Mouse (Mus musculus) neural tube, embryonic 13.5 days (tissue): ENCODE results near the gene Nutm1. TPM values are rescaled to one million over a fixed set of nuclear protein-coding genes. Genes with fewer than 3 reads are reported as not detected.
A peak's percentile ranks its signal among the peaks of the same experiment; 100 is the strongest.

ENCODE experiments used
- ATAC-seq: fragments of 200-750 bp; cut with Nextera tagmentation; 2 replicates; pipeline ENCODE4 v1.8.0; 2017; ENCODE audit warnings: low read depth, mild to moderate bottlenecking, moderate TSS enrichment, moderate library complexity
- H3K27ac ChIP-seq: fragments of 300-500 bp; sonication (generic); replicated peaks from 2 replicates; pipeline ENCODE4 v1.5.1; 2015; ENCODE audit warnings: moderate library complexity, mild to moderate bottlenecking, inconsistent platforms
- H3K27me3 ChIP-seq: fragments of 300-500 bp; sonication (generic); 2 replicates; pipeline ENCODE4 v1.6.1; 2015; ENCODE audit warnings: mild to moderate bottlenecking, inconsistent platforms
- H3K36me3 ChIP-seq: fragments of 300-500 bp; sonication (generic); 2 replicates; pipeline ENCODE4 v1.6.1; 2015; ENCODE audit warnings: mild to moderate bottlenecking, inconsistent platforms
- H3K4me1 ChIP-seq: fragments of 300-500 bp; sonication (generic); replicated peaks from 2 replicates; pipeline ENCODE4 v1.6.1; 2015; ENCODE audit warnings: inconsistent platforms
- H3K4me2 ChIP-seq: fragments of 300-500 bp; sonication (generic); 2 replicates; pipeline ENCODE4 v1.6.1; 2015; ENCODE audit warnings: inconsistent platforms, mild to moderate bottlenecking, moderate library complexity
- H3K4me3 ChIP-seq: fragments of 300-500 bp; sonication (generic); 2 replicates; pipeline ENCODE4 v1.5.1; 2015; ENCODE audit warnings: mild to moderate bottlenecking, inconsistent platforms
- H3K9ac ChIP-seq: fragments of 300-500 bp; sonication (generic); 2 replicates; pipeline ENCODE4 v1.6.1; 2015; ENCODE audit warnings: moderate library complexity, mild to moderate bottlenecking, inconsistent platforms
- H3K9me3 ChIP-seq: fragments of 300-500 bp; sonication (generic); 2 replicates; pipeline ENCODE4 v1.6.1; 2016; ENCODE audit warnings: inconsistent platforms
- WGBS: fragments of 180-500 bp; shearing (Covaris S2); methylation state at CpG from one replicate; pipeline ENCODE4 v1.1.7; 2015; 5-methylcytosine and 5-hydroxymethylcytosine counted together
- polyA plus RNA-seq: library from polyadenylated mRNA; unstranded; fragments of >200 nt; fragmentation: Nextera tagmentation; extraction: Ambion mirVana; gene quantifications from 2 replicates; pipeline ENCODE4 v1.2.1, GENCODE M21; 2015

Gene Nutm1
- polyA plus RNA-seq, 1 experiment from 2014 or later = 0.11 TPM

- H3K9me3 ChIP-seq = no peaks in the 10 kb centered on the region
- ATAC-seq = no peak
- no peak overlapping the region for H3K27ac ChIP-seq
- no peaks in the 10 kb centered on the region for H3K4me1 ChIP-seq
- no peak overlapping the region for H3K4me3 ChIP-seq
- no peaks in the 10 kb centered on the region for H3K27me3 ChIP-seq
- H3K9ac ChIP-seq = no peak overlapping the region
- H3K36me3 ChIP-seq = no peaks in the 10 kb centered on the region
- H3K4me2 ChIP-seq = no peak overlapping the region
- WGBS = 73% methylated on average over 7 of the region's 7 CpGs
Measured at GRCm38 (mm10) chr2:112254675-112255515, 4.2 kb downstream of the Nutm1 start.

DNA sequence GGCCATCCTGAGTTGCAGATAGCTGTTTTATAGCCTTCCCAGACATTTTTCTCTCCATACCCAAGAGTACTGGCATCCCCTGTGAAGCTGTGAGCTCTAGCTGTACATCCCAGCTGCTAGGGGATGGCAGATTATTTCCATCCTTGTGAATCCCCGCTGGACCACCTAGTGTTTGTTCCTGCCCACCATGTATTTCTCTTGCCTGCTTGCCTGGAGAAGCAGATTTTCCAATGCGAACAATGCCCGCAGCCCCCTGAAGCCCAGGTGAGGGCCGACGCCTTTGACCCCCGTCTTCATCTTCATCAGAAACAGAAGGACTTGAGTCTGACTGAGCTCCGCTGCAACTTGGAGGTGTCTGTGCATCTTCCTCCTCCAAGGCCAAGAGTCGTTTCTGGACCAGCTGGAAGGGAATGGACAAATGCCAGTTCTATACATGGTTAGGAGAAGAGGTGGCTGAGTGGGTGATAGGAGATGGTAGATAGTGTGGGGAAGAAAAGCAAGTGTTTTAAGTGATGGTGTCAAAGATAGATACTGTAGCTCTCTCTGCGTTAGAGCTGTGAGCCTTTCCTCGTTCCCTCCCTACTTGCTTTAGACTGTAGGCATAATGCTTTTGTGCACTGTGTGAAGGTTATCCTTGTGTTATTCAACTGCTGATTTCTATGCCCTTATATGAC lies 9.2 kb downstream of the Nutm1 start:
- no peak for ATAC-seq
- Histone ChIP-seq H3K9ac (no peak overlapping the region), H3K4me1 (no peaks in the 10 kb centered on the region), H3K9me3 (no peaks in the 10 kb centered on the region), H3K27me3 (no peaks in the 10 kb centered on the region), H3K4me3 (no peak overlapping the region), H3K27ac (no peak overlapping the region), H3K36me3 (peaks cover 31% of the 10 kb centered on the region), H3K4me2 (no peak overlapping the region)
- WGBS = 89% methylated on average over 10 of the region's 10 CpGs

GRCm38 (mm10) chr2:112247323-112247722 lies 11.8 kb downstream of the Nutm1 start:
- Histone ChIP-seq H3K27ac (no peak overlapping the region), H3K27me3 (no peaks in the 10 kb centered on the region), H3K9me3 (no peaks in the 10 kb centered on the region), H3K9ac (no peak overlapping the region), H3K4me1 (no peaks in the 10 kb centered on the region), H3K4me3 (no peak overlapping the region), H3K36me3 (peaks cover 50% of the 10 kb centered on the region), H3K4me2 (no peak overlapping the region)
- no peak for ATAC-seq
- 87% methylated on average over 10 of the region's 10 CpGs for WGBS

DNA sequence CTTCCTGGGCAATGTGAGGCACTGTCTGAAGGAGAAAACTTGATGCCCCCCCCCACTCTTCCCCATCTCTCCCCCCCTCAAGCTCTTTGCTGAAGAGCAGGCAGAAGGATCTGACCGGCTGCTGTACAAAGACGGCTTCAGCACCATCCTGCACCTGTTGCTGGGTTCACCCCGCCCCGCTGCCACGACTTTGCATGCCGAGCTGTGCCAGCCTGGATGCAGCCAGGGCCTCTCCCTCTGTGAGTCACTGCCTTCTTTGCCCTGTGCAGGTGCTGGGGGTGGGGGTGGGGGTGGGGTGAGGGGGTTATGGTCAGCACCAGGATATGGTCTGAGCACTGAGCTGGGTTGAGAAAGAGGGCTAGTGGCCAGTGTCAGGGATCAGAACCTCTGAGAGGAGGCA lies 12.9 kb downstream of the Nutm1 start:
- H3K9ac ChIP-seq = no peak overlapping the region
- no peak for ATAC-seq
- H3K4me3 ChIP-seq = no peak overlapping the region
- no peak overlapping the region for H3K4me2 ChIP-seq
- 89% methylated on average over 6 of the region's 6 CpGs for WGBS
- peaks cover 2% of the 10 kb centered on the region for H3K4me1 ChIP-seq
- H3K9me3 ChIP-seq = no peaks in the 10 kb centered on the region
- peaks cover 50% of the 10 kb centered on the region for H3K36me3 ChIP-seq
- H3K27me3 ChIP-seq = no peaks in the 10 kb centered on the region
- H3K27ac ChIP-seq = no peak overlapping the region

GRCm38 (mm10) chr2:112245307-112245706 lies 13.8 kb downstream of the Nutm1 start:
- H3K27ac ChIP-seq = no peak overlapping the region
- no peak for ATAC-seq
- peaks cover 50% of the 10 kb centered on the region for H3K36me3 ChIP-seq
- H3K9ac ChIP-seq = no peak overlapping the region
- H3K4me3 ChIP-seq = no peak overlapping the region
- peaks cover 11% of the 10 kb centered on the region for H3K4me1 ChIP-seq
- 94% methylated on average over 5 of the region's 5 CpGs for WGBS
- no peak overlapping the region for H3K4me2 ChIP-seq
- no peaks in the 10 kb centered on the region for H3K9me3 ChIP-seq
- H3K27me3 ChIP-seq = no peaks in the 10 kb centered on the region

- H3K27ac ChIP-seq = no peak overlapping the region
- 87% methylated on average over 14 of the region's 14 CpGs for WGBS
- peaks cover 12% of the 10 kb centered on the region for H3K4me1 ChIP-seq
- H3K27me3 ChIP-seq = peaks cover 7% of the 10 kb centered on the region; the same call in 1 of the 2 replicates
- H3K9ac ChIP-seq = no peak overlapping the region
- H3K4me2 ChIP-seq = no peak overlapping the region
- peaks cover 37% of the 10 kb centered on the region for H3K36me3 ChIP-seq
- no peak for ATAC-seq
- no peaks in the 10 kb centered on the region for H3K9me3 ChIP-seq
- H3K4me3 ChIP-seq = no peak overlapping the region
Measured at GRCm38 (mm10) chr2:112241787-112242186, 17.3 kb downstream of the Nutm1 start.

- Histone ChIP-seq H3K9me3 (no peaks in the 10 kb centered on the region), H3K27ac (peak overlapping the region; percentile 98), H3K9ac (peak overlapping the region; percentile 91), H3K4me1 (peaks cover 12% of the 10 kb centered on the region), H3K36me3 (peaks cover 21% of the 10 kb centered on the region), H3K4me3 (peak overlapping the region; percentile 81), H3K4me2 (peak overlapping the region; percentile 82), H3K27me3 (peaks cover 7% of the 10 kb centered on the region; the same call in 1 of the 2 replicates)
- WGBS = 0% methylated on average over 28 of the region's 28 CpGs
- ATAC-seq = peak; percentile 78
Measured at GRCm38 (mm10) chr2:112239935-112240721, 19.0 kb downstream of the Nutm1 start.

GRCm38 (mm10) chr2:112239212-112239934 lies 19.7 kb downstream of the Nutm1 start, which contains the start of gene Lpcat4:
Lpcat4 (plus strand) TSS chr2:112239468.
- H3K4me3 ChIP-seq = peak within 1 kb of the TSS; percentile 81
- ATAC-seq = peak; percentile 91
- no peaks in the 10 kb centered on the region for H3K9me3 ChIP-seq
- peaks cover 13% of the 10 kb centered on the region for H3K36me3 ChIP-seq
- peaks cover 12% of the 10 kb centered on the region for H3K4me1 ChIP-seq
- H3K27me3 ChIP-seq = peaks cover 7% of the 10 kb centered on the region; the same call in 1 of the 2 replicates
- peak within 1 kb of the TSS; percentile 91 for H3K9ac ChIP-seq
- peak within 1 kb of the TSS; percentile 82 for H3K4me2 ChIP-seq
- peak within 1 kb of the TSS; percentile 98 for H3K27ac ChIP-seq
- WGBS = under 1% methylated on average over 93 of the region's 94 CpGs

DNA sequence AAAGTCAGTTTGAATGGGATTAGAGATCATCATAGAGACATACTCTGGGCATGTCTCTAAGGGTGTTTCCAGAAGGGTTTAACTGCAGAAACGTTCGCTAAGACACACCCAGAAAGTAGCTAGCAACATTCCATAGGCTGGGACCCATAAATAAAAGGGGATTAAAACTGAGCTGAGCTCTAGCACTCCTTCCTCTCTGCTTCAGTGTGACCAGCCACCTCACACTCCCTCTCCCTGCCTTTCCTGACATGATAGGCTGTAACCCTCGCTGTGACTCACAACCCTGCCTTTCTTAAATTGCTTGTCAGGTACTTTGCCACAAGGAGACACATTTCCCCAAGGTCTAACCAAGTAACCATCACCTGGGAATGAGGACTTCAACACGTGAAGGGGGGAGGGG lies 21.1 kb downstream of the Nutm1 start:
- H3K4me1 ChIP-seq = peaks cover 12% of the 10 kb centered on the region
- H3K9ac ChIP-seq = no peak overlapping the region
- ATAC-seq = no peak
- H3K4me3 ChIP-seq = no peak overlapping the region
- no peaks in the 10 kb centered on the region for H3K36me3 ChIP-seq
- no peak overlapping the region for H3K4me2 ChIP-seq
- WGBS = 11% methylated on average over 4 of the region's 4 CpGs
- no peak overlapping the region for H3K27ac ChIP-seq
- peaks cover 7% of the 10 kb centered on the region; the same call in 1 of the 2 replicates for H3K27me3 ChIP-seq
- no peaks in the 10 kb centered on the region for H3K9me3 ChIP-seq

DNA sequence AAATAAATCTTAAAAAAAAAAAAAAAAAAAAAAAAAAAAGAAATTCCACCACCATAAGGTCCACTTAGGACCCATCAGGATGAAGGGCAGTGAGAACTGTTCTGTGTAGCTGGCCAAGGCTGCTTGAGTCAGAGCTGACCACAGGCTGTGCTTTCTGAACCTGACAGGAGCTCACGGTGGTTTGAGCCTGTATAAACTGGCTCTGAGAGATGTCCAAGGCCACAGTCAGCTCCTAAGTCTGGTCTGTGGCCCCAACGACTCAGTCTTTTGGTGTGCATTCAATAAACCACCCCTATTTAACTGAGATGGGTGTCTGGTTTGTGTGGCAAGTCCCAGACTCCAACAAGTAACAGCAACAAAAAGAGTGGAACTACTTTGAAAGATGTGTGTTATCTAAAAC lies 22.5 kb downstream of the Nutm1 start:
- Histone ChIP-seq H3K4me3 (no peak overlapping the region), H3K4me2 (no peak overlapping the region), H3K9ac (no peak overlapping the region), H3K27me3 (peaks cover 7% of the 10 kb centered on the region; the same call in 1 of the 2 replicates), H3K4me1 (peaks cover 12% of the 10 kb centered on the region), H3K27ac (no peak overlapping the region), H3K36me3 (no peaks in the 10 kb centered on the region), H3K9me3 (no peaks in the 10 kb centered on the region)
- WGBS = 86% methylated on average over 2 of the region's 2 CpGs
- no peak for ATAC-seq

- H3K9ac ChIP-seq = no peak overlapping the region
- no peak for ATAC-seq
- H3K27me3 ChIP-seq = no peaks in the 10 kb centered on the region
- H3K4me1 ChIP-seq = no peaks in the 10 kb centered on the region
- WGBS = 71% methylated on average over 1 of the region's 1 CpGs
- no peak overlapping the region for H3K27ac ChIP-seq
- no peaks in the 10 kb centered on the region for H3K36me3 ChIP-seq
- no peak overlapping the region for H3K4me2 ChIP-seq
- no peaks in the 10 kb centered on the region for H3K9me3 ChIP-seq
- no peak overlapping the region for H3K4me3 ChIP-seq
Measured at GRCm38 (mm10) chr2:112232623-112233022, 26.5 kb downstream of the Nutm1 start.
